Mouse (Mus musculus) layer of hippocampus, adult 18-20 months (tissue): Measurements from ENCODE around the gene Atp8b4. TPM values are rescaled to one million over a fixed set of nuclear protein-coding genes. Genes with fewer than 3 reads are reported as not detected.
A peak's percentile ranks its signal among the peaks of the same experiment; 100 is the strongest.
"Not testable (repeated sequence)": the region's sequence is repeated elsewhere in the genome, so short reads cannot be mapped to it uniquely, and the experiment has no call there.

Experiments used
- DNase-seq, 2 experiments: peaks; one replicate each; pipeline ENCODE4 v3.0.0; 2022; ENCODE audit warnings: low spot score in 2 of 2
- long read RNA-seq: library from polyadenylated mRNA; stranded (forward); transcript quantifications from one replicate; pipeline ENCODE4 v2.0.0, GENCODE M21; 2021
- total RNA-seq, 2 experiments: library from RNA; stranded (reverse); gene quantifications; 2 replicates each; pipeline ENCODE4 v1.2.3; 2021

The Atp8b4 gene
- total RNA-seq, result not detected
- long read RNA-seq, partial matches to known transcripts, result 0 of 1 reads
- long read RNA-seq, other reads (novel, unspliced or antisense), result 1 of 1 reads

DNA sequence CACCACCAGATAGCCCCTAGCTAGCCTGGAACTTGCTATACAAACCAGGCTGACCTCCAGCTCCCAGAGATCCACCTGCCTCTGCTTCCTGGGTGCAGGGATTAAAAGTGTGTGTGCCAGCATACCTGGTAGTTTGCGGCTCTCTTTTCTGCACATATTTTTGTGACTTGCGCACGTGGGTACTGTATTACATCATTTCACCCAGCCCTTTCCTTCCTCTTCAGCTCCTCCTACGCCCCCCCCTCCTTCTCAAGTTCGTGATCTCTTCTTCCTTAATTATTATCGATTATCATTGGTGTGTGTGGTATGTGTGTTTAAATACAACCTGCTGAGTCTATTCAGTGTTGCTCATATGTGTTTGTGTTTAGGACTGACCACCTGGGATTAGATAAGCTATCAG lies at the start of gene Atp8b4:
TSS of gene Atp8b4 (minus strand) at position 154 of the 400 bp plus-strand sequence.
- no peak for DNase-seq

GRCm38 (mm10) chr2:126549681-126550080 lies 49.2 kb upstream of the Atp8b4 start:
- peak in 1 of 2 experiments; percentile 30 for DNase-seq

DNA sequence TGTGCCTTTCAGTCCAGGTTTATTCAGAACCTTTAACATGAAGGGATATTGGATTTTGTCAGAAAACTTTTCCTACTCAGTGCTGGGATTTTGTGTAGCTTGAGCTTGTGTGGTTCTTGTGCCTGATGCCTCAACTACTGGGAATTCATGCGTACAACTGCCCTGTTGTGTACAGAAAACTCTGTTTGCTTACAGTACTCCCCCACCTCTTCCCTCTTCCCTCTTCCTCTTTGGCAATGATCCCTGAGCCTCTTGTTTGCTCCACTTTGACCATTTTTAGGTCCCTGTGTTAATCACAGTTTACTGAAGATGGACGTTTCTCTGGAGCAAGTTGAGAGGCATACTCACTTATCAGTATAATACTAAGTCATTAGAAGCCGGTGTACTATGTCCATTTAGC lies 45.9 kb upstream of the Atp8b4 start:
- no peak for DNase-seq

GRCm38 (mm10) chr2:126545297-126545696 lies 44.8 kb upstream of the Atp8b4 start:
- DNase-seq, result no peak

DNA sequence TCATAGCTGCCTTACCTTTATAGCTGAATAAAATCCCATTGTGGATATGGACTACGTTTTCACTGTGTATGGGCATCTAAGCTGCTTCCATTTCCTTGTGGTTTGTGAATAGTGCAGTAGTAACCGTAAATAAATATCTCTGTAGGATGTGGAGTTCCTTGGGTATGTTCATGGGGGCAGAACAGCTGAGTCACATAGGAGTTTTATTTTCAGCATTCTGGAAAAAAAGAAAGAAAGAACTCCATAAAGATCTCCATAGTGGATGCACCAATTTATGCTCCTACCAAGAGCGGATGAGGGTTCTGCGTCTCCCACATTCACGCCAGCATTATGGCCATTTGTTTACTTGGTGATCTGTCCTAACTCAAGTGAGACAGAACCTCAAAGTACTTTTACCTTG lies 41.7 kb upstream of the Atp8b4 start:
- DNase-seq, result no peak

GRCm38 (mm10) chr2:126540390-126540925 lies 40.0 kb upstream of the Atp8b4 start:
- no peak for DNase-seq

GRCm38 (mm10) chr2:126537654-126538053 lies 37.2 kb upstream of the Atp8b4 start:
- DNase-seq, result no peak

- no peak for DNase-seq
Measured at GRCm38 (mm10) chr2:126530581-126530980, 30.1 kb upstream of the Atp8b4 start.

DNA sequence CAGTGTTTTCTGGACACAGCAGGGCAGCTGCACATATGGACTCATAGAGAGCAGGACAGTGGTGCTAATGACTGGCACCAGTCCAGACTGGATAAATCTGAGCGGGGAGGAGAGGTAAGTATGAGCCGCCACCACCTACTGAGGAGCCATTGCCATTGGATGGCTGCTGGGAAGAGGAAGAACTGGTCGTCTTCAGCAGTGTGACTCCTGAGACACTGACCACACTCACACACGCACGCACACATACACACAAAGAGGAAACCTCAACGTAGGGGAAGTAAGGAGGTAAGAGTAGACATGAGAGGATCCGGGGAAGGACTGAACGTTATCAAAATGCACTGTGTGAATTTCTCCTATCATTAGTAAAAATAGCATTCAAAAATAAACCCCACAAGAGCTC lies 27.0 kb upstream of the Atp8b4 start:
- no peak for DNase-seq

- no peak for DNase-seq
Measured at GRCm38 (mm10) chr2:126524271-126524670, 23.8 kb upstream of the Atp8b4 start.

GRCm38 (mm10) chr2:126523101-126523745 lies 22.7 kb upstream of the Atp8b4 start:
- not testable (repeated sequence) for DNase-seq

DNA sequence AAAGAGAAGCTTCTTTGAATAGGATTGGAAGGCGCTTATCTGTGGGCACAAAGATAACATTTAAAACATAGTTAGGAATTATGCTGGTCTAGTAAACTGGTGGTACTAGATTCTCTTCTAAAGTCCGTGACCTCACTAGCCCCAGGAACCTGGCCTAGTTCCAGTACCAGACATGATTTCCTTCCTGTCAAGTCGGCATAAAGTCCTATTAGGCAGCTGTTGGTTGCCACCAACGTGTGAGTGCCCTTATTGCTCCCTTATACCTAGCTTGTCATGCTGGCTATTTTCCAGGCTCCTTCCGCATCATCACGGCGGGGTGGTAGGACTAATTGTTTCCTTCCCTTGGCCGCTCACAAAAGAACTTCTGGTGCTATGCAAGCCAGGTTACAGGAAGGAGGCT lies 21.6 kb upstream of the Atp8b4 start:
- no peak for DNase-seq

DNA sequence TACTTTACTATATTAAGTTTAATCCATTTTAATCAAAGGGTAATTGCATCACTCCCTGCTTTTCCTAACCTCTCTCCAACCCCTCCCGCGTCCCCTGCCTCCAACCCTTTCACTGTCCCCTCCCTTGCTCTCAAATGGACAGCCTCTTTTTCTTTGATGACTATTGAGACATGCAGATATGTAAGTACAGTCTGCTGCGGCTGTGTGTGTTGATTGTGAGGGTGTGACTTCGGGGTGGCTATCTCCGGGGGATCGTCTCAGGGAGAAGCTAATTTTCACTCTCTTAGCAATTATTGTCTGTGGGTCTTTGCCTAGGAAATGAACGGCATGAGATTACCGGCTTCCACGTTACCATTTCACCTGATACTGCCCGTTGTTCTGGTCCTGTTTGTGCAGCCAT lies 21.0 kb upstream of the Atp8b4 start:
- DNase-seq, result no peak

- peak in 1 of 2 experiments; percentile 53 for DNase-seq
Measured at GRCm38 (mm10) chr2:126520828-126521227, 20.4 kb upstream of the Atp8b4 start.

- DNase-seq, result no peak
Measured at GRCm38 (mm10) chr2:126519872-126520581, 19.6 kb upstream of the Atp8b4 start.

DNA sequence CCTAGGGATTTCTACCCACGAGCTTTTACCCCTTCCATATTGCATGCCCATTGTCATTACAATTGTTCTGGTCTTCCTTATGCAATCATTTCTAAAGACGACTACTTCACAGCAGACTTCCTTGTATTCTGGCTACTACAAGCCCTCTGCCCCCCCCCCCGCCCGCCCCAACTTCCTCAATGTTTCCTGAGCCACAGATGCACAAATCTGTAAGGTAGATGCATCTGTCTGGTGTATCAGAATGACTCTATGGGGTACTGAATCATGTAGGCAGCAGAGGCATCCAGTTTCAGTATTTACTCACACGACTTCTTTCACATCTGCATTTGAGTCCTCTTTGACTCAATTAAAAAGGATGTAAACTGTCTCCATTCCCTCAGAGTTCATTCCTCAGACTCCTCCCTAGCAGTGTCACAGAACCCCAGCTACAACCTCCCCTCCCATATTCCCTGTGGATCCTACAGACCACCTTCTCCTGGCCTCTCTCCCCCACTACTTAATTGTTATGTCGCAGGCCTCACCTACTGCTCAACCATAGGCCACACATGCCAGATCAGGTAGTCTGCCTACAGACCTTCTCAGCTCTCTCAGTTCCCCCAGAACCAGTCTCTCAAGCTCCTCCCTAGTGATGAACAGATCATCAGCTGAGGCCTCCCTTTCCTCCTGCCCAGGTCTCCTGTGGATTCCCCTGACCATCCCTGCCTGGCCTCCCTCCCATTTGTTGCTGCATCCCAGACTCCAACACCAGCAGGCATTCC lies 14.8 kb upstream of the Atp8b4 start:
- no peak for DNase-seq

- no peak for DNase-seq
Measured at GRCm38 (mm10) chr2:126508228-126508627, 7.8 kb upstream of the Atp8b4 start.

- no peak for DNase-seq
Measured at GRCm38 (mm10) chr2:126507477-126507876, 7.0 kb upstream of the Atp8b4 start.

DNA sequence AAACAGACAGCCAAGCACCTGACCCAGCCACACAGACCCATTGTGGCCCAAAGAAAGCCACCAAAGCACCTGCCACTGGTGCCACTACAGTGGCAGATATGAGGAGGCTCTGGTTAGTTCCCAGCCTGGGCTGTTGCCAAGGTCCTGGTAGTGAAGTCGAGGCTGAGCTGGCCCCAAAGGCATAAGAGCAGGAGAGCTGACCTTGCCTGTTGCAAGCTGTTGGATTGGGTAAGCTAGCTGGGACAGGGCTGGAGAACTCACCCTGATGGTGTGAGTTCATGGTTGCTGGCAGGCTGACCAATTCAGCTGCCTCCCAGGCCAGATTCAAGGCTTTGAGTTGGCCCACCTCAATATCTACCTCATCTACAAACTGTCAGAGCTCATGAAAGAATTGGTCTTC lies 4.7 kb upstream of the Atp8b4 start:
- no peak for DNase-seq

DNA sequence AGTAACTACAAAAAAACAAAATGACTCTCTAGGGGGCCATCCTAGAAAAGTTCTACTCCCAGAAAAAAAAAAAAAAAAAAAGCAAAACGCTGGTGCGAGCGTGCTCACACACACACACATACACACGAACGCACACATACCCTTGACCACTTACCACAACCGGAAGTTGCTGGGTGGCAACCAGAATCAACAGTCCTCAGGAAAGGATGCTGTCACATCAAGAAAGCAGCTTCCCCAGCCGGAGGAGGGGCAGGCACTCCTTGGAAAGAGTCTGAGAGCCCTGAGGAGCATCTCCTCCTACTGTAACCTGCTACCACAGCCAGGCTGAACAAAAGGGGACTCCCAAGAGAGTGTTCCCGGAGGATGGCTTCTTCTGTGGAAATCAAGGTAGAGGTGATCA lies 744 bp downstream of the Atp8b4 start:
- no peak for DNase-seq

DNA sequence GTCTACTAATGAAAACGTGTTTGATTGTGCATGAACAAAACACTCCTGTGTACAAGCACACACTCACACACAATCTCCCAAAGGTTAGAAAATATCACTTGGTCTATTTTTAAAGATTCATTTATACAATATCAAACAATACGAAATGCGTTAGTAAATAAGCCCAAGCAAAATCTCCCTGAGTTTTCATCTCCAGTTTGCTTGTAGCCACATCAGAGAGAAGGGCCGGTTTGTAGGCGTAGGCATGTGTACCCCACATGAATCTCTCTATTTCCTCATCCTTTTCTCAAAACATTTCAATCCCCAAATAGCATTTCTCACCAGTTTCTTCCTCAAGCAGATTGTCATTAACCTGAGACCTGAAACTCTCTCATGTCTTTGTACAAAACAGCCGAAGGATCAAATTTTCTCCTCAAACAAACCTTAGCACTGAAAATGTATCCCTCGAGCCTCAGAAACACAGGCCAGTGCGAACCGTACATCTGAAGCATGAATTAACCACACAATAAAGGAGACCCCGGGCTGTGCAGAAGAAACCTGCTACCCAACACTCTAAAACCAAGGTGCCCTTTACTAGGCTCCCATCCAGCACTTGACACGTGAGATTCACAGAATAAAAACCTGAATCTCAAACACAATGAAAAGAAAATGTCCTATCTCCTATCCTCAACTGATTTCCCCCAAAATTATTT lies 1.6 kb downstream of the Atp8b4 start:
- no peak for DNase-seq
